Mouse (Mus musculus) limb, embryonic 13.5 days (tissue): Measurements from ENCODE around the gene Plcb4. TPM values are rescaled to one million over a fixed set of nuclear protein-coding genes. Genes with fewer than 3 reads are reported as not detected.

Experiments
- ATAC-seq: fragments of 200-750 bp; cut with Nextera tagmentation; 2 replicates; pipeline ENCODE4 v1.8.0; 2017; ENCODE audit warnings: low read depth, moderate number of reproducible peaks, moderate TSS enrichment; ENCODE audit not compliant: low FRiP score
- H3K27ac ChIP-seq: fragments of 300-500 bp; sonication (generic); 2 replicates; pipeline ENCODE4 v1.5.1; 2015; ENCODE audit warnings: inconsistent platforms, mild to moderate bottlenecking, moderate library complexity
- H3K27me3 ChIP-seq: fragments of 300-500 bp; sonication (generic); 2 replicates; pipeline ENCODE4 v1.6.1; 2015; ENCODE audit warnings: mild to moderate bottlenecking, inconsistent platforms
- H3K36me3 ChIP-seq: fragments of 300-500 bp; sonication (generic); 2 replicates; pipeline ENCODE4 v1.6.1; 2015; ENCODE audit warnings: inconsistent platforms, mild to moderate bottlenecking, moderate library complexity
- H3K4me1 ChIP-seq: fragments of 300-500 bp; sonication (generic); 2 replicates; pipeline ENCODE4 v1.6.1; 2015; ENCODE audit warnings: inconsistent platforms
- H3K4me2 ChIP-seq: fragments of 300-500 bp; sonication (generic); replicated peaks from 2 replicates; pipeline ENCODE4 v1.6.1; 2015; ENCODE audit warnings: inconsistent platforms, mild to moderate bottlenecking, moderate library complexity
- H3K4me3 ChIP-seq: fragments of 300-500 bp; sonication (generic); 2 replicates; pipeline ENCODE4 v1.5.1; 2015; ENCODE audit warnings: moderate library complexity, mild to moderate bottlenecking, inconsistent platforms
- H3K9ac ChIP-seq: fragments of 300-500 bp; sonication (generic); 2 replicates; pipeline ENCODE4 v1.6.1; 2015; ENCODE audit warnings: mild to moderate bottlenecking, inconsistent platforms
- H3K9me3 ChIP-seq: fragments of 300-500 bp; sonication (generic); 2 replicates; pipeline ENCODE4 v1.6.1; 2016; ENCODE audit warnings: inconsistent platforms
- WGBS: fragments of 180-500 bp; shearing (Covaris S2); methylation state at CpG from one replicate; pipeline ENCODE4 v1.1.7; 2015; 5-methylcytosine and 5-hydroxymethylcytosine counted together
- polyA plus RNA-seq: library from polyadenylated mRNA; unstranded; fragments of >200 nt; fragmentation: Nextera tagmentation; extraction: Ambion mirVana; gene quantifications from 2 replicates; pipeline ENCODE4 v1.2.1, GENCODE M21; 2015

Gene Plcb4
- polyA plus RNA-seq, 1 experiment from 2014 or later = 19.1 TPM

DNA sequence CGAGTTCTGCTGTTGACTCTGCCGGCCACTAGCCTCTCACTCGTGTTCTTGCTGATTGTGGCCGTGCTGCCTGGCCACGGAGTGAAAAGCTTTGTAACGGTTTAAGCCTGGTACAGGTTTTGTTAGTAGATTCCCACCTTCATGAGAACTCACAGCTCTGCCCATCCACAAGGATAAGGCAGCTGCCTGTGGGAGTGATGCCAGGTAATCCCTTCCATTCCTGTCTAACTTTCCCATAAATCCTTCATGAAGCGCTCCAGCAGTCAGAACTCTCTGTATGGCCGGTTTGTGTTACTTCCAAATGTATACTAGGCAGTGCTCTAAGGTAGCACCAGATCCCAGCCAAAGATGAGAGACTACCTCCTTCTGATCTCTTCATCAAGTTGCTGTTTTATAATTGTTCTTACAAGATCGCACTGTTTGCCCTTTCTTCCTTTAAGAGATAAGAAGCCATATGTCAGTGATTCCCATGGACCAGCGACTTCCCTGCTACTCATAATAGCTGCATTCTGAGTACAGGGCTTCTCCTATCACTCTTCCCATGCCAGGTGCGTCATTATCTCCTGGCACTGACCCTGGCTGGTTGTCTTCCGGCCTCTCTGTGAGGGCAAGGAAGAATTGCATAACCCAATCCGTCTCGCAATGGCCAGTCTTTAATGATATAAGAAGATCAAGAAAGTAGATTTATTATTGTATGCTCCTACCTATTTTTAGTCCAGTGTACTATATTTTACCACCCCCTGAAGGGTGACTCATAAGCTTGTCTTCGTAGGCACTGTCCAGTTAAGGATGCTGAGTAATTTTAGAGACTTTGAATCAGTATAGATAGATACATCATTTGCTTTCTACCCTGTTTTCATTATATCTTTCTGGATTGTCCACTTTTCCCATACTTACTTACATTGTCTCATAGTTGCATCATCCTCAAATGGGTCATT, 147.2 kb downstream of the Plcb4 start:
- Histone ChIP-seq H3K9ac (no peak overlapping the region), H3K27me3 (no peaks in the 10 kb centered on the region), H3K27ac (no peak overlapping the region), H3K36me3 (no peaks in the 10 kb centered on the region), H3K9me3 (no peaks in the 10 kb centered on the region), H3K4me3 (no peak overlapping the region), H3K4me1 (peaks cover 10% of the 10 kb centered on the region), H3K4me2 (no peak overlapping the region)
- ATAC-seq = no peak
- 82% methylated on average over 15 of the region's 15 CpGs for WGBS

- H3K4me1 ChIP-seq = peaks cover 11% of the 10 kb centered on the region
- no peaks in the 10 kb centered on the region; the same call in 1 of the 2 replicates for H3K36me3 ChIP-seq
- no peak overlapping the region for H3K9ac ChIP-seq
- no peak overlapping the region for H3K27ac ChIP-seq
- 77% methylated on average over 4 of the region's 4 CpGs for WGBS
- H3K4me2 ChIP-seq = no peak overlapping the region
- no peak for ATAC-seq
- H3K4me3 ChIP-seq = no peak overlapping the region
- H3K9me3 ChIP-seq = no peaks in the 10 kb centered on the region
- no peaks in the 10 kb centered on the region for H3K27me3 ChIP-seq
These were observed 149.5 kb downstream of the Plcb4 start for GRCm38 (mm10) chr2:135808342-135808741.

GRCm38 (mm10) chr2:135810841-135811240, 152.0 kb downstream of the Plcb4 start:
- ATAC-seq = peak; percentile 54; the same call in 1 of the 2 replicates
- H3K27ac ChIP-seq = no peak overlapping the region
- no peaks in the 10 kb centered on the region for H3K27me3 ChIP-seq
- H3K4me3 ChIP-seq = no peak overlapping the region
- 39% methylated on average over 6 of the region's 6 CpGs for WGBS
- H3K4me1 ChIP-seq = peaks cover 6% of the 10 kb centered on the region
- no peak overlapping the region for H3K9ac ChIP-seq
- H3K4me2 ChIP-seq = no peak overlapping the region
- H3K9me3 ChIP-seq = peaks cover 7% of the 10 kb centered on the region; the same call in 1 of the 2 replicates
- no peaks in the 10 kb centered on the region; the same call in 1 of the 2 replicates for H3K36me3 ChIP-seq

GRCm38 (mm10) chr2:135811453-135812101, 152.8 kb downstream of the Plcb4 start:
- Histone ChIP-seq H3K36me3 (no peaks in the 10 kb centered on the region; the same call in 1 of the 2 replicates), H3K4me2 (no peak overlapping the region), H3K27ac (no peak overlapping the region), H3K9ac (no peak overlapping the region), H3K9me3 (peaks cover 7% of the 10 kb centered on the region; the same call in 1 of the 2 replicates), H3K4me3 (no peak overlapping the region), H3K4me1 (peaks cover 6% of the 10 kb centered on the region), H3K27me3 (no peaks in the 10 kb centered on the region)
- ATAC-seq = no peak
- 69% methylated on average over 5 of the region's 5 CpGs for WGBS

GRCm38 (mm10) chr2:135812701-135813246, 154.0 kb downstream of the Plcb4 start:
- Histone ChIP-seq H3K27me3 (no peaks in the 10 kb centered on the region), H3K4me3 (no peak overlapping the region), H3K4me1 (peaks cover 6% of the 10 kb centered on the region), H3K4me2 (no peak overlapping the region), H3K9ac (no peak overlapping the region), H3K9me3 (peaks cover 7% of the 10 kb centered on the region; the same call in 1 of the 2 replicates), H3K27ac (no peak overlapping the region), H3K36me3 (no peaks in the 10 kb centered on the region; the same call in 1 of the 2 replicates)
- WGBS = 91% methylated on average over 8 of the region's 8 CpGs
- ATAC-seq = no peak

GRCm38 (mm10) chr2:135820691-135821090, 161.9 kb downstream of the Plcb4 start:
- Histone ChIP-seq H3K4me1 (peaks cover 3% of the 10 kb centered on the region; the same call in 1 of the 2 replicates), H3K36me3 (no peaks in the 10 kb centered on the region), H3K27ac (no peak overlapping the region; the same call in 1 of the 2 replicates), H3K27me3 (no peaks in the 10 kb centered on the region), H3K4me2 (no peak overlapping the region), H3K4me3 (no peak overlapping the region), H3K9me3 (0 out of 2 replicates have a peak, but pooled peaks cover under 1% of the 10 kb centered on the region), H3K9ac (no peak overlapping the region)
- peak; percentile 40; the same call in 1 of the 2 replicates for ATAC-seq
- WGBS = 23% methylated on average over 2 of the region's 2 CpGs

DNA sequence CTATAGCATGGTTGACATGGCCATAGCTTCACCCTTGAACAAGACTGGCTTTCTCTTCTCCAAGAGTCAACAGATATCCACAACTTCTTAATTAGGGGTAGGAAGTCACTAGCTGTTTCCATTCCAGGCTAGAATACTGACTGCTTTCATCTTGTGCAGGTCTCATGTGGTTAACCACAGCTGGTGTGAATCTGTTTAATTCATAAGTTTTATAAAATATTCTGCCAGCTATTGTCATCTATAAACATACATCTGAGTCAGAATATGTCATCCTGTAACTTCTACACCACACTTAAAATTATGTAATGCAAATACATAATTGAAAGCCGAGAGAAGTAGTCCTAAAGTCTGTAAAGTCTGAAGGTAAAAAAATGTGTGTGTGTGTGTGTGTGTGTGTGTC, 164.9 kb downstream of the Plcb4 start:
- H3K9ac ChIP-seq = no peak overlapping the region
- WGBS = 87% methylated on average over 1 of the region's 1 CpGs
- no peak overlapping the region for H3K4me3 ChIP-seq
- H3K27me3 ChIP-seq = no peaks in the 10 kb centered on the region
- H3K4me2 ChIP-seq = no peak overlapping the region
- H3K9me3 ChIP-seq = no peaks in the 10 kb centered on the region
- H3K27ac ChIP-seq = no peak overlapping the region
- peaks cover 7% of the 10 kb centered on the region; the same call in 1 of the 2 replicates for H3K4me1 ChIP-seq
- no peak for ATAC-seq
- H3K36me3 ChIP-seq = no peaks in the 10 kb centered on the region

DNA sequence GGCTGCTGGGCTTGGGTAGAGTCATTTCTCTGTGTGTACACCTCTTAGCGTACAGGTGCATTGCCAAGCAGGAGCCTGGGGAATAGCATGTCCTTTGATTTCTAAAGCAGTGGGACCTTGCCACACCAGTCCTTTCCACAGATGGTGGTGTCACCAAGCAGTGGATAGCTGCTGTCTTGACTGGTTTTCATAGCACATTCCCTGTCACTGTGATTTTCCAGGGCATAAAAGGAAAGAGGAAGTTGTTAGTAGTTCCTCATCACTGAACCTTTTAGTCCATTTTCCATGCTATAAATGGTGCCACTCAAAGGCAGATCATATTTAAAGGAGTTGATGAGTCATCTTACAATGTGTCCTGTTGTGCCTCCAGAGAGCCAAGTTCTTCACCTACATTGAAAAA, 165.9 kb downstream of the Plcb4 start:
- 94% methylated on average over 1 of the region's 1 CpGs for WGBS
- peaks cover 11% of the 10 kb centered on the region; the same call in 1 of the 2 replicates for H3K4me1 ChIP-seq
- no peak overlapping the region for H3K9ac ChIP-seq
- ATAC-seq = no peak
- H3K27ac ChIP-seq = no peak overlapping the region
- no peaks in the 10 kb centered on the region for H3K36me3 ChIP-seq
- H3K27me3 ChIP-seq = no peaks in the 10 kb centered on the region
- H3K9me3 ChIP-seq = no peaks in the 10 kb centered on the region
- H3K4me2 ChIP-seq = no peak overlapping the region
- H3K4me3 ChIP-seq = no peak overlapping the region

DNA sequence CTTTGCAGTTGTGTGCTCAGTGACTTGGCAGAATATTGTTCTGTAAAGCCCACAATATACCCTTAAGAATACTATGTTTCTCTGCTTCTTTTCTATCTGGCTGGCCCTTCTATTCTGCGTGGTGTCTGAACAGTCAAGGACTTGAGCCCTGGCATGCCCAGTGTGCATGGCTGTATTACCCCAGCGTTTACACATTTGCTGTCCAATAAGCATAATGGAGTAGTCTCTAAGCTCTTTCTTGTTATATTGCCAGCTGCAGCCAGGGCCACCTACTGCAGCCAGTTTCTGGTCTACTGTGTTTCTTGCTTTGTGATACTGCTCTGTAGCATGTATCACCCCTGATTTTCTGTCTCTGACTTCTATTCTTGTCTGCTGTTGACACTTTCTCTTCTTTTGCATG, 166.8 kb downstream of the Plcb4 start:
- Histone ChIP-seq H3K4me1 (peaks cover 11% of the 10 kb centered on the region; the same call in 1 of the 2 replicates), H3K4me3 (no peak overlapping the region), H3K9me3 (no peaks in the 10 kb centered on the region), H3K36me3 (no peaks in the 10 kb centered on the region), H3K27ac (no peak overlapping the region), H3K4me2 (no peak overlapping the region), H3K27me3 (no peaks in the 10 kb centered on the region), H3K9ac (no peak overlapping the region)
- WGBS = 85% methylated on average over 2 of the region's 2 CpGs
- ATAC-seq = no peak

DNA sequence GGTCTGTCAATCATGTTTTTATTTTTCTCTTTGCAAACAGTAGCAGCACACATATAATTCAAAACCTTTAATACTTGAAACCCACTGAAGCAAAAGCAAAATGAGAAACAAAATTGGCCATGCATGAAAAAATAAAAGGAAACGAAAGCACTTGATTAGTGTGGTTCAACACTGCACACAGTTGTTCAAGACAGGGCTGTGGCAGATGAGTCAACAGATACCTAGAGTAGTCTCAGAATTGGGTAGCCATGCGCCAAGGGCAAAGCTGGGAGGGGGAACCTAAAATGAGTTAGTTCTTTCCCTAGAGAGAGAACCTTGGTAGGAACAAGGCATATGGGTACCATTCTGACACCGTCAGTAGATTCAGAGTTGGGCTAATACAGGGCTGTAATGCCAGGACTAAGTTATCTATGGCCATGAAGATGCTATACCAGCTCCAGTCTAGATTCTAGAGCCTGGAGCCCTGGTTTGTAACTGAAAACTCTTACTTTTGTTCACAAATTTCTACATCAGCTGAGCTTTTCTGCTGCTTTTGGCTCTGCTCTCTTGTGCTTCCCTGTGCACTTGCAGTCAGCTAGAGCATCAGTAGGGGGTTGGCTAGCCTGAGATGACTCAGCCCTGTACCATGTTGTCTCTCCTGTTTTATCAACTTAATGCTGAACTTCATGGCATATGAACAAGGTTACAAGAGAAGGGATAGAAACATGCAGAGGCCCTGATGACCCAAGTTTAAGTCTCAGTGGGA, 168.0 kb downstream of the Plcb4 start:
- peaks cover 9% of the 10 kb centered on the region; the same call in 1 of the 2 replicates for H3K4me1 ChIP-seq
- 92% methylated on average over 3 of the region's 3 CpGs for WGBS
- H3K27ac ChIP-seq = no peak overlapping the region
- H3K4me3 ChIP-seq = no peak overlapping the region
- H3K9me3 ChIP-seq = no peaks in the 10 kb centered on the region
- H3K9ac ChIP-seq = no peak overlapping the region
- H3K4me2 ChIP-seq = no peak overlapping the region
- H3K36me3 ChIP-seq = no peaks in the 10 kb centered on the region
- no peak for ATAC-seq
- no peaks in the 10 kb centered on the region for H3K27me3 ChIP-seq

GRCm38 (mm10) chr2:135828446-135828845, 169.6 kb downstream of the Plcb4 start:
- no peak overlapping the region for H3K4me2 ChIP-seq

More at GRCm38 (mm10) chr2:135828446-135828845, 169.6 kb downstream of the Plcb4 start:
- Histone ChIP-seq H3K4me1 (peaks cover 9% of the 10 kb centered on the region; the same call in 1 of the 2 replicates), H3K27ac (no peak overlapping the region), H3K36me3 (no peaks in the 10 kb centered on the region), H3K9me3 (no peaks in the 10 kb centered on the region), H3K9ac (no peak overlapping the region), H3K4me3 (no peak overlapping the region), H3K27me3 (no peaks in the 10 kb centered on the region)
- whole genome bisulfite sequencing = 59% methylated on average over 2 of the region's 2 CpGs
- ATAC-seq = no peak
